Mouse (Mus musculus) hindbrain, embryonic 16.5 days (tissue): ENCODE results near the gene Adat1. TPM values are rescaled to one million over a fixed set of nuclear protein-coding genes. Genes with fewer than 3 reads are reported as not detected.

Experiments
- ATAC-seq: fragments of 200-750 bp; cut with Nextera tagmentation; 2 replicates; pipeline ENCODE4 v1.8.0; 2017; ENCODE audit warnings: moderate TSS enrichment, moderate library complexity
- H3K27ac ChIP-seq: fragments of 300-500 bp; sonication (generic); 2 replicates; pipeline ENCODE4 v1.5.1; 2014; ENCODE audit warnings: low read depth, mild to moderate bottlenecking, control low read depth, low read length, moderate library complexity
- H3K27me3 ChIP-seq: fragments of 300-500 bp; sonication (generic); replicated peaks from 2 replicates; pipeline ENCODE4 v1.6.1; 2014; ENCODE audit warnings: low read length; ENCODE audit not compliant: control insufficient read depth, insufficient read depth
- H3K36me3 ChIP-seq: fragments of 300-500 bp; sonication (generic); 2 replicates; pipeline ENCODE4 v1.6.1; 2014; ENCODE audit warnings: mild to moderate bottlenecking, low read length, moderate library complexity, mixed read lengths; ENCODE audit not compliant: control insufficient read depth, insufficient read depth
- H3K4me1 ChIP-seq: fragments of 300-500 bp; sonication (generic); 2 replicates; pipeline ENCODE4 v1.6.1; 2014; ENCODE audit warnings: low read depth, low read length; ENCODE audit not compliant: control insufficient read depth, insufficient read depth
- H3K4me2 ChIP-seq: fragments of 300-500 bp; sonication (generic); 2 replicates; pipeline ENCODE4 v1.6.1; 2014; ENCODE audit warnings: mild to moderate bottlenecking, low read length, control low read depth, moderate library complexity
- H3K4me3 ChIP-seq: fragments of 300-500 bp; sonication (generic); 2 replicates; pipeline ENCODE4 v1.5.1; 2014; ENCODE audit warnings: mild to moderate bottlenecking, low read length, control low read depth, moderate library complexity
- H3K9ac ChIP-seq: fragments of 300-500 bp; sonication (generic); 2 replicates; pipeline ENCODE4 v1.6.1; 2014; ENCODE audit warnings: low read depth, mild to moderate bottlenecking, control low read depth, low read length, moderate library complexity
- H3K9me3 ChIP-seq: fragments of 300-500 bp; sonication (generic); 2 replicates; pipeline ENCODE4 v1.6.1; 2014; ENCODE audit warnings: mild to moderate bottlenecking, low read length, moderate library complexity; ENCODE audit not compliant: control insufficient read depth
- WGBS: fragments of 180-500 bp; shearing (Covaris S2); extraction: QIAGEN DNeasy Blood & Tissue Kit; methylation state at CpG from one replicate; pipeline ENCODE4 v1.1.7; 2014; 5-methylcytosine and 5-hydroxymethylcytosine counted together
- polyA plus RNA-seq: library from polyadenylated mRNA; unstranded; fragments of >200 nt; fragmentation: Nextera tagmentation; extraction: Ambion mirVana; gene quantifications from 2 replicates; pipeline ENCODE4 v1.2.1, GENCODE M21; 2015

The Adat1 gene
- polyA plus RNA-seq, 1 experiment from 2014 or later, result 6.9 TPM

DNA sequence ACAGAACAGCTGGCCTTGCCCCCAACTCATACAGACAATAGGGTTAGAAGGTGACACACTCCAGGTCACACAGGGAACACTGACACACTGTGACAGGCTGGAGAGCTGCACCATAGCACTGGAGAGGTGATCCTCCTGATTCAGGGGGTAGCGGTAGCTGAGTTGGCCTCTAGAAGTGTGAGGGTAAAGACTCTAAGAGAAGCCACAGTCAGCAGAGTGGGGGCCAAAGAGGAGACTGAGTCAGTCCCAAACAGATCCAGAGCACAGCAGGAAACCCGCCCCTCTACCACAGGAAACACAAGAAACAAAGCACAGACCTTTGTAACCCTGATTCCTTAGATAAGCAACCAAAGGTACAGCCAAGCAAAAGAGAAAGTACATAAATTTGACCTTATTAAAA, 15.8 kb downstream of the Adat1 start:
- Histone ChIP-seq H3K36me3 (peaks cover 8% of the 10 kb centered on the region; the same call in 1 of the 2 replicates), H3K4me2 (no peak overlapping the region), H3K9me3 (no peaks in the 10 kb centered on the region), H3K4me1 (no peaks in the 10 kb centered on the region), H3K4me3 (no peak overlapping the region), H3K27ac (no peak overlapping the region), H3K9ac (no peak overlapping the region), H3K27me3 (no peaks in the 10 kb centered on the region)
- WGBS, result 92% methylated on average over 2 of the region's 2 CpGs
- no peak for ATAC-seq

DNA sequence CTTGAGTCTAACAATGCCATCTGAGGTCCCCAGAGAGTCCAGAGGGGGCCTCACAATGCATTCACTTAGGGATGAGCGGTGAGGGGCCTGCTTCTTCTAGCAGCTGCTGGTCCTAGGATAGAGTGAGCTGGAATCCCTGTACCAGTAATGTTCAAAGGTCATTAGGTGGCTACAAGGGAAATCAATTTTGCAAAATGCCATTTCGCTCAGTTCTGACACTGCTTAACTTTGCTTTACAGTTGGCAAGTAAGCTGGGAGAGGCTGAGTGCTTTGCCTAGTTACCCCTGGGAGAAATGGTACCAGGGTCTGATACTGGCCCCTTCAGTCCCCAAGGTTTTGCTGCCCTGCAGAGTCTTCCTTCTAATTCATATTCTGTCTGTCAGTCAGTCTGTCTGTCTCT, 16.4 kb downstream of the Adat1 start:
- Histone ChIP-seq H3K9me3 (no peaks in the 10 kb centered on the region), H3K27ac (no peak overlapping the region), H3K9ac (no peak overlapping the region), H3K4me3 (no peak overlapping the region), H3K36me3 (peaks cover 8% of the 10 kb centered on the region; the same call in 1 of the 2 replicates), H3K4me2 (no peak overlapping the region), H3K27me3 (no peaks in the 10 kb centered on the region), H3K4me1 (no peaks in the 10 kb centered on the region)
- ATAC-seq, result no peak
- 91% methylated on average over 2 of the region's 2 CpGs for WGBS

DNA sequence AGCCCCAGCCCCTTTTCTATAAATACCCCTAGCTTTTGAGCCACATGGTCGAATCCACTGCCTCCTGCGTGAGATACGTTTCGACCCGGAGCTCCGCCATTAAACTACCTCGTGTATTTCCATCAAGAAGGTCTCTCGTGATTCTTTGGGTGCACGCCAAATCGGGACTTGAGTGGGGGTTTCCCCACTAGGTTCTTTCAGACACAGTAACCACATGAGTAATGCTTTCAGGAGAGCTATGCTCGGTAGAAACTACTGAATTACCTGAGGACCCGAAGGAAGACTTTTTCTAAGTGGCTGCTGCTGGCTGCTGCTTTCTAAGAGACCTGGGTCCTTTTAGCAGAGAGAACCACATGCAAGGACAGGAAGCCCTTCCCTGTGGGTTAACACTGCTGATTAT, 18.0 kb downstream of the Adat1 start:
- Histone ChIP-seq H3K36me3 (peaks cover 8% of the 10 kb centered on the region; the same call in 1 of the 2 replicates), H3K4me1 (no peaks in the 10 kb centered on the region), H3K27ac (no peak overlapping the region), H3K4me2 (no peak overlapping the region), H3K9me3 (no peaks in the 10 kb centered on the region), H3K4me3 (no peak overlapping the region), H3K27me3 (no peaks in the 10 kb centered on the region), H3K9ac (no peak overlapping the region)
- no peak for ATAC-seq
- WGBS, result 95% methylated on average over 12 of the region's 12 CpGs

DNA sequence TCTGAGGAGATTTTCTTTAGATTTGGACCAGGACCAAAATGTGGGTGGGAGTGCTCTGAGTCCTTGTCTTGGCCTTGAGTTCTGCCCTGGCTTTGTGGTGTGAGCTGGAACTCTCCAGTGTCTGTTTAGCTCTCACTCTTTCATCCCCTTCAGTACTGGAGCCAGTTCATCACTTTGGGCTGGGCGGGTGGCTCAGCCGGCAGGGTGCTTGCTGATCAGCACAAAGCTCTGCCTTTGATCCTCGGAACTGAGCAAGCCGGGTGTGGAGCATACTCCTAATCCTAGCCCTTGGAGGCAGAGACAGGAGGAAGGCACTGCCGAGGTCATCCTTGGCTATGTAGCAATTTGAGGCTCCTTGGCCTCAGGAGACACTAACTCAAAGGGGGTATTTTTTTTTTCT, 23.1 kb downstream of the Adat1 start:
- H3K9ac ChIP-seq, result no peak overlapping the region
- WGBS, result 40% methylated on average over 5 of the region's 5 CpGs
- H3K4me2 ChIP-seq, result no peak overlapping the region
- H3K27me3 ChIP-seq, result no peaks in the 10 kb centered on the region
- H3K4me1 ChIP-seq, result no peaks in the 10 kb centered on the region
- no peak overlapping the region for H3K4me3 ChIP-seq
- no peak for ATAC-seq
- H3K9me3 ChIP-seq, result no peaks in the 10 kb centered on the region
- H3K27ac ChIP-seq, result no peak overlapping the region
- H3K36me3 ChIP-seq, result peaks cover 8% of the 10 kb centered on the region; the same call in 1 of the 2 replicates

DNA sequence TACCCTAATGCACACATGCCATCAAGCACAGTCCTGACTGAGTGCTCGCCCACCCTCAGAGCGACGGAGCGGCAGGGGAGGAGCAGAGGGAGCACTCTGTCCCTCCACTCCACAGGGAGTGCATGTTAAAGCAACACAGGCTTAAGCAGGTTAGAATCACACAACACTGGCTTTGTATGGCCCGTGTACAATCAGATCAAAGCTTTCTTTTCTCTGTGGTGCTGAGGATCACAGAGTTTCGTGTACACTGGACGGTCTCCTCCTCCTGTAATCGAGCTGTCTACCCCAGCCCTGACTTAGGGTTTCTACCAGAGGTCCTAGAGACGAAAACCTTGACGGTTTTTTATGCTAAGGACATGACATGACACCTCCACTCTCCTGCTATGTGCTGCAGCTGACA, 23.6 kb downstream of the Adat1 start:
- no peaks in the 10 kb centered on the region for H3K4me1 ChIP-seq
- no peak overlapping the region for H3K4me2 ChIP-seq
- no peaks in the 10 kb centered on the region for H3K27me3 ChIP-seq
- no peak overlapping the region for H3K9ac ChIP-seq
- ATAC-seq, result no peak
- no peaks in the 10 kb centered on the region for H3K9me3 ChIP-seq
- no peak overlapping the region for H3K4me3 ChIP-seq
- 84% methylated on average over 10 of the region's 10 CpGs for WGBS
- no peak overlapping the region for H3K27ac ChIP-seq
- peaks cover 7% of the 10 kb centered on the region; the same call in 1 of the 2 replicates for H3K36me3 ChIP-seq

DNA sequence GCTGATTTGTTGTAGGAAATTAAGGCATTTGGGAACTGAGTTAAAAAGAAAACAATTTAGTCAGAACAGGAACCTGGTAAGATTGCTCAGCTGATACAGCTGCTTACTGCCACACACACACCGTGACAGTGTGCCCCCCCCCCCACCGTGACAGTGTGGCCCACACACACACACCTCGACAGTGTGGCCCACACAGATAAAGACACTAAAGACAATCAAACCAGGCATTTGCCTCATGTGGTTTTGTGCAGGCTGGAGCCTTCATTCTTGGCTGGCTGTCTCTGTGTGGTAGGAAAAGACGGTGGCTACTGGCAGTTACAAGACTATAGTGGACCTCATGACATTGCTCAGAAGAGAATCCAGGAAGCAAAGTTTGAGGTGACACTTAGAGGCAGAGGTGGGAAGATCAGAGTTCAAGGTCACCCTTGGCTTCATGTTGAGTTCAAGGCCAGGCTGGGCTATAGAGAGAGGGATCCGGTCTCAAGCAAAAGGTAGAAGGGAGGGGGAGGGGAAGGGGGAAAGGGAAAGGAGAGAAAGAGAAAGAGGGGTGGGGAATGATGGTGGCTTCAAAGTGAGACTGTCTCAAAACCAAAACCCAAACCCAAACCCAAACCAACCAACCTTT, 24.7 kb downstream of the Adat1 start:
- no peaks in the 10 kb centered on the region for H3K4me1 ChIP-seq
- peaks cover 6% of the 10 kb centered on the region; the same call in 1 of the 2 replicates for H3K36me3 ChIP-seq
- 88% methylated on average over 5 of the region's 5 CpGs for WGBS
- no peaks in the 10 kb centered on the region for H3K27me3 ChIP-seq
- H3K9ac ChIP-seq, result no peak overlapping the region
- no peaks in the 10 kb centered on the region for H3K9me3 ChIP-seq
- H3K27ac ChIP-seq, result no peak overlapping the region
- no peak overlapping the region for H3K4me3 ChIP-seq
- H3K4me2 ChIP-seq, result no peak overlapping the region
- ATAC-seq, result no peak

DNA sequence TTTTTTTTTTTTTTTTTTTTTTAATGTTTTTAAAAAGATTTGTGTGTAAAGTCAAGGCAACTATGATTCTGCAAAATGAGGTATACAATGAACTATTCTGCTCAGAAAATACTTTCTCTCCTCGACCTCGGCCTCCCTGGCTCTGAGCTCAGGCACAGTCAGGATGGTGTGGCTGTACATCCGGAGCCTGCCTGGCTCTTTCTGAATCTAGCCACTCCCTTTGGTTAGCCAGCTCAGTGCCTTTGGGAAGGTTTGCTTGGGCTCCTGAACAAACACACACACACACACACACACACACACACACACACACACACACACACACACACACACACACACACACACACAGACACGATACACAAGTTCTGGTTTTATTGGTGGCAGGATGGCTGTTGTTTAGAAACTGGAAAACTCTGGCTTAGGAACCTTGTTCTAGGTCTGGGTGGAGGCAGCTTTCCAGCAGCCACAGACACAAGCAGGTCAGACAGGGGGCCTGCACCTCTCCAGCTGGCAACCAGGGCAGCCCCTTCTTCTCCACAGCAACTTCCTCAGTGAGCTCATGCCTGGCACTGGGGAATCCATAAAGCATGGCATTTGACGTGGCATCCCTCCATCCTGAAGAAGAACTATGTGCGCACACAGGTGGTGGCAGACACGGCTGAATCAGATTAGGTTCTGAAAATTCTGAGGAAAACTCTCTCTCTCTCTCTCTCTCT, 27.1 kb downstream of the Adat1 start:
- no peak overlapping the region for H3K27ac ChIP-seq
- ATAC-seq, result no peak
- H3K27me3 ChIP-seq, result no peaks in the 10 kb centered on the region
- no peak overlapping the region for H3K4me3 ChIP-seq
- no peak overlapping the region for H3K4me2 ChIP-seq
- no peak overlapping the region for H3K9ac ChIP-seq
- no peaks in the 10 kb centered on the region for H3K9me3 ChIP-seq
- H3K36me3 ChIP-seq, result 0 out of 2 replicates have a peak, but pooled peaks cover 3% of the 10 kb centered on the region
- 77% methylated on average over 7 of the region's 7 CpGs for WGBS
- no peaks in the 10 kb centered on the region for H3K4me1 ChIP-seq

DNA sequence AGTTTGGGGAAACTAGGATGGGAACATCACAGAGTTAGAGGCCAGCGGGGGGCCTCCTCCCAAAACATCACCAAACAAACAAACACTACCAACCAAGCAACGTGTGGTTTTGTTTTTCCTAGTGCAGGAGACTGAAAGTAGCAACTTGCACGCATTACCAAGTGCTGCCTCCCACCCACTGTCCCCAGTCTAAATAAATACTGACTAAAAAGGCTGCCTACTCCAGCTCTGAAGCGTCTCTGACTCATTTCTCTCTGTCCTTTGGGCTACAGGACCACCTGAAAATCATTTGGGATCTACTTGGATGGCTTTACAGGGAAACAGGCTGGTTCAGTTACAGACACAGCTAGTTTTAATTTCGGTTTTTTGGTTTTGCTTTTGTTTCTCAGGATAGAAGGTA, 27.8 kb downstream of the Adat1 start:
- WGBS, result 60% methylated on average over 5 of the region's 5 CpGs
- no peaks in the 10 kb centered on the region for H3K9me3 ChIP-seq
- no peak overlapping the region for H3K4me3 ChIP-seq
- H3K9ac ChIP-seq, result no peak overlapping the region
- no peaks in the 10 kb centered on the region for H3K27me3 ChIP-seq
- H3K4me1 ChIP-seq, result no peaks in the 10 kb centered on the region
- no peak overlapping the region for H3K27ac ChIP-seq
- H3K36me3 ChIP-seq, result 0 out of 2 replicates have a peak, but pooled peaks cover 3% of the 10 kb centered on the region
- H3K4me2 ChIP-seq, result no peak overlapping the region
- ATAC-seq, result no peak

DNA sequence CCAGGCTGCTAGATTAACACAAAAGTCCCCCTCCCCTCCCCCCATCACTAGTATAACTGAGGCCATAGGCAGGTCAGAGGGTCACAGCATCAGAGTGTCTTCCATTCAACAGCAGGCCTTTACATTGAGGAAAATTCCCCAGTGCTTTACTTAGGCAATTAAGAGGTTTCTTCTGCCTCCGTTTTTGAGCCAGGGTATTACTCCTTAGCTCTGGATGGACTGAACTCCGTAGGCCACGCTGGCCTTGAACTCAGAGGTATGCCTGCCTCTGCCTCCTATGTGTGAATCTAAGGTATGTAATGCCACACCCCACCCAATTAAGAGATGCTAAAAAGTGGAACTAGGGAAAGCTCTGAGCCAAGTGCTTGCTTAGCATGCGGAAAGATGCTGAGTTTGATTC, 28.6 kb downstream of the Adat1 start:
- H3K36me3 ChIP-seq, result 0 out of 2 replicates have a peak, but pooled peaks cover 3% of the 10 kb centered on the region
- no peak overlapping the region for H3K9ac ChIP-seq
- H3K9me3 ChIP-seq, result no peaks in the 10 kb centered on the region
- H3K4me3 ChIP-seq, result no peak overlapping the region
- H3K27ac ChIP-seq, result no peak overlapping the region
- WGBS, result 80% methylated on average over 4 of the region's 4 CpGs
- no peaks in the 10 kb centered on the region for H3K4me1 ChIP-seq
- ATAC-seq, result no peak
- H3K4me2 ChIP-seq, result no peak overlapping the region
- H3K27me3 ChIP-seq, result no peaks in the 10 kb centered on the region
